Mouse (Mus musculus) embryonic stem cell, embryonic (primary cell): ENCODE data around the gene Dtx3.

Source experiments
- CTCF ChIA-PET, 4 experiments: fragments of 300-600 bp in 2 of 4; fragments of 350-600 bp in 2 of 4; sonication (Branson Sonifier 250); formaldehyde crosslinking; loops; one replicate each; lab custom pipeline; 2022; ENCODE audit warnings: inconsistent platforms in 2 of 4; lab: Charles Lee
- POLR2A ChIA-PET, 4 experiments: fragments of 300-600 bp in 2 of 4; fragments of 350-600 bp in 2 of 4; sonication (Branson Sonifier 250); formaldehyde crosslinking; loops; one replicate each; lab custom pipeline; 2022; ENCODE audit warnings: antibody characterized with exemption in 4 of 4, inconsistent platforms in 1 of 4; lab: Charles Lee

Gene Dtx3

DNA sequence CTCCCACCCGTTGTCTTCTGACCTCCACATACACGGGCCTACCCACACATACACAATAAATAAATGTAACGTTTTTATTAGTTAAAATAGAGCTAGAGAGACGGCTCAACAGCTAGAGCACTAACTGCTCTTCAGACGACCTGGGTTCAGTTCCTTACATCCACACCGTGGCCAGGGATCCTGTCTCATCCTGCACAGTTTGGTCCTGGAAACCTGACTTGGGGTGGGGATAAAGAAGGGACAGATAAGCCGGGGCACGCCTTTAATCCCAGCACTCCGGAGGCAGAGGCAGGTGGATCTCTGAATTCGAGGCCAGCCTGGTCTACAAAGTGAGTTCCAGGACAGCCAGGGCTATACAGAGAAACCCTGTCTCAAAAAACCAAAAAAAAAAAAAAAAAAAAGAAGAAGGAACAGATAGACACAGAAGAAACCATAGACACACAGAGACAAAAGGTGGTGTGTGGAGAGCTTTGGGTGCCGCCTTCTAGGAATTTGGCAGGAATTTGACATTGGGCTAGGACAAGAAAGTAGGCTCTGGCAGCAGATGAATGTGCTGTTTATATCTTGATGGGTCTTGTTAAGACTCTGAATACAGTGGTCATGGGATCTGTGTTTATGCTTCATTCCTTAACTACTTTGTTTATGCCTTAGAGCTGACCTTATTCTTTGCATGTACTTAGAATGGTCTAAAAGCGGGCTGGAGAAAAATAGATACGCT is 18.3 kb upstream of the Dtx3 start:
- CTCF ChIA-PET, result interaction anchor here in 2 of 4 experiments (0.6 to 0.7 kb wide), 3 partner anchors 10 to 34 kb away, joined by 3 to 5 read pairs (median 3); no protein-coding TSS in a partner anchor
- POLR2A ChIA-PET, result interaction anchor here (0.6 to 3.2 kb wide), 37 partner anchors 9 to 847 kb away, joined by 3 to 18 read pairs (median 5); partner anchors contain the start of genes Dctn2 (in 2 of the 4) and Mars (in 1 of the 4)

- POLR2A ChIA-PET, result interaction anchor here in 3 of 4 experiments (1.2 to 3.2 kb wide), 13 partner anchors 10 to 98 kb away, joined by 3 to 18 read pairs (median 9); partner anchors contain the start of gene Mars (in 1 of the 3)
- CTCF ChIA-PET, result interaction anchor here in 1 of 4 experiments (0.7 kb wide), 1 partner anchor 18 kb away, joined by 5 read pairs; no protein-coding TSS in a partner anchor
Measured at GRCm38 (mm10) chr10:127213272-127213671, 17.7 kb upstream of the Dtx3 start.

GRCm38 (mm10) chr10:127211414-127211854 is 15.9 kb upstream of the Dtx3 start, which contains the start of gene Pip4k2c:
TSS of gene Pip4k2c (minus strand) at chr10:127211585.
- ChIA-PET CTCF (interaction anchor here (0.5 to 1.6 kb wide), 18 partner anchors 9 to 326 kb away, joined by 3 to 12 read pairs (median 3); partner anchors contain the start of genes Arhgap9 (in 1 of the 4) and Slc26a10 (in 1 of the 4)), POLR2A (interaction anchor here (0.5 to 5.0 kb wide), 86 partner anchors 9 to 1014 kb away, joined by 3 to 71 read pairs (median 4); partner anchors contain the start of genes Mars (in 3 of the 4), Arhgef25 (in 2 of the 4), Gli1 (in 2 of the 4) and Slc26a10 (in 2 of the 4))

DNA sequence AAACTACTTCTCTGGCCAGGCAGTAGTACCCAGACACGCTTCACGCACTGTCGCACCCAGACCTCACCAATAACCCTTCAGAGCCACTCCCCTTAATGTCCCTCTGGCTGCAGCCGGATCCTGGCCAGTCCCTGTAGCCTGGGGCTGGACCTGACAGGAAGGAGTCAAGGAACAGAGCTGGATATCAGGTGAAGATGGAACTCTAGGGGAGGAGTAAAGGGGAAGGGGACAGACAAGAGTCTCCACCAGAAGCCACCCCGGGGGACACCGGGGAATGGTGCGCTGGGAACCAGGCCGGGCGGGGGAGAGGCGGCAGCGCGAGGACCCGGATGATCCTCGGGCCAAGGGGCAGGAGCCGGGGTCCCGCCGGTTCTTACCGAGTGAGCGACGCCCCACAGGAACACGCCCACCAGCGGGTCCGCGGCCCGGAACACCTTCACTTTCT is 15.5 kb upstream of the Dtx3 start:
- CTCF ChIA-PET, result interaction anchor here in 3 of 4 experiments (0.5 to 1.6 kb wide), 14 partner anchors 19 to 153 kb away, joined by 3 to 12 read pairs (median 3); partner anchors contain the start of genes Arhgap9 (in 1 of the 3) and Slc26a10 (in 1 of the 3)
- POLR2A ChIA-PET, result interaction anchor here (0.5 to 5.0 kb wide), 74 partner anchors 9 to 1014 kb away, joined by 3 to 71 read pairs (median 4); partner anchors contain the start of genes Mars (in 3 of the 4), Arhgef25 (in 2 of the 4), Arhgap9 (in 1 of the 4) and B4galnt1 (in 1 of the 4)

DNA sequence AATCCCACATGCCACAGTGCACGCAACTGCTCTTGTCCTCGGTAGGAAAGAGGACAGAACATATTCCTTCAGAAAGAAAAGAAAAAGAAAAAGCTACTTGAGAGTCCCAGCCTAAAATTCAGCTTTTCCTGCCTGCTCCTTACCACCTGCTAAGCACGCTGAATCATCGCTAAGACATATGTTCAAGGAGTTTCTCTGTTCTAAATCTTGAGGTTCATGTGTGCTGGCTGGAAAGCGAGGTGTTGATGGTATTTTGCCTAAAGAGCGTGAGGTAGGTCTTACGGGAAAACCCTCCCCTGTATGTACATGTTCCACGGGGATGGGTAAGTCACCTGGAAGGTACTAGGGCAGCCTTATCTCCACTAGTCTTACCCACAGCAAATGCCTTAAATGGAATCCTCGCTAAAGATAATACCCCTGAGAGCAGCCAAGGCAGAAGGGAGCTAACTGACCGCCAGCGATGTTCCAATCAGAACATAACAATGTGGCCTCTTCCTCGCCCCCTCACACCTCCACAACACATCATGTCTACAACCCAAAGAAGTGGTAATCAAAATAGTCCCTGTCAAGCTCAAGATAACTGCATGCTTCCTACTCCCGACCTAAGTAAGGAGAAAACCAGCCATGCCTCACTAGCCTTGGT is 14.5 kb upstream of the Dtx3 start:
- POLR2A ChIA-PET, result interaction anchor here in 3 of 4 experiments (0.9 to 5.0 kb wide), 35 partner anchors 8 to 433 kb away, joined by 3 to 71 read pairs (median 7); partner anchors contain the start of genes Arhgef25 (in 2 of the 3), Mars (in 2 of the 3), Kif5a (in 1 of the 3) and Os9 (in 1 of the 3)
- CTCF ChIA-PET, result interaction anchor here (0.6 to 1.2 kb wide), 6 partner anchors 18 to 1042 kb away, joined by 3 to 5 read pairs (median 3); no protein-coding TSS in a partner anchor

DNA sequence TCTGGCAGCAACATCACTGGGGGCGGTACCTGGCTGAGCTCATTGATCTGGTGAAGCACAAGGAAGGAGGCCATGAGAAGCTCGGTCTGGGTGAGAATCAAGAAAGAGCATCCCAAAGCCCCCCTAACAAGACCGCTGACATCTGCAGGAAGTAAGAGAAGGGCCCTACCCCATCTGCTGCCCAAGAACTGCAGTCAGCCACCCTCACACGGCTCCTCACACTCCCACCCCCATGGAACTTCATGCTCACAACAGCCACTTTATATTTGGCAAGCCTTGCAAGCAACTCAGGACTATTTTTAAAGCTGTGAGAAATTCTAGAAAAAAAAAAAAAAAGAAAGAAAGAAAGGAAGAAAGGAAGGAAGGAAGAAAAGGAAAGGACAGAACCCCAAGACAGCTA is 13.4 kb upstream of the Dtx3 start:
- ChIA-PET CTCF (interaction anchor here in 3 of 4 experiments (0.6 to 1.5 kb wide), 6 partner anchors 22 to 202 kb away, joined by 3 to 4 read pairs (median 3); no protein-coding TSS in a partner anchor), POLR2A (interaction anchor here in 3 of 4 experiments (0.6 to 5.0 kb wide), 49 partner anchors 8 to 828 kb away, joined by 3 to 71 read pairs (median 5); partner anchors contain the start of genes Arhgef25 (in 2 of the 3), Dctn2 (in 1 of the 3) and Os9 (in 1 of the 3))

DNA sequence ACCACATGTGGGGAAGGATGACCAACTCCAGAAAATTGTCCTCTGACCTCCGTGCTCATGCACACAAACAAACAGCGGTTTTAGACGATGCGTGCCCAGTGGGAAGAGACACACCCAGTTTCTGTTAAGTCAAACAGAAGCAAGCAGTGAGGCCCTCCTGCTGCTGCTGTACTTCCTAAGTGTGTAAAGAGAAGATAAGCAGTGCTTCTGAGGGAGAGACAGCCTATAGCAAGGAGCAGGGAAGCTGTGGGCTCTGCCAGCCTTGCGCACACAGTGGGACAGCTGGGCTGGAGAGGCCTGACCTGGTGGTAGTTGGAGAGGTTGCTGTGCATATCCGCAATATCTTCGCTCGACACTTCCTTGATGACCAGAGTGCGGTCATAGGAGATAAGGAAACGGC is 9.8 kb upstream of the Dtx3 start:
- CTCF ChIA-PET, result interaction anchor here in 3 of 4 experiments (0.6 to 1.2 kb wide), 3 partner anchors 18 to 1476 kb away, joined by 4 to 8 read pairs (median 8); partner anchors contain the start of gene Slc26a10 (in 1 of the 3)
- POLR2A ChIA-PET, result interaction anchor here in 2 of 4 experiments (0.6 to 1.0 kb wide), 2 partner anchors 11 to 15 kb away, joined by 3 read pairs; no protein-coding TSS in a partner anchor

DNA sequence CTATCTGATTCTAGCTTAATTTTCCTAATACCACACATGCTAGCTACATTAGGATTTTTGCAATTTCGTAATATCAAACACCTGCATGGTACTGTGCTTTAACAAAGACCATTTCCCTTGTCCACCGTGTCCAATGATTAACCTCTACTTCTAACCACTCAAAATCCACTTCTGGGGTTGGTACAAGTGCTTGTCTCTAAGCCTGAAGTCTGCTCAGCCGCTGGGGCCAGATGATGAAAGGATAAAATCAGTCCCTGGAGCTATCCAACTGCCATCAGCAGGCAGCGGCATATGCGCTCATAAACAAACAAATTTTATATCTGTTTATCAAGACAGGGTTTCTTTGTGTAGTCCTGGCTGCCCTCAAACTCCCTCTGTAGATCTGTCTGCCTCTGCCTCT is 9.1 kb upstream of the Dtx3 start:
- POLR2A ChIA-PET, result interaction anchor here in 3 of 4 experiments (0.7 to 2.2 kb wide), 9 partner anchors 10 to 52 kb away, joined by 3 to 14 read pairs (median 5); no protein-coding TSS in a partner anchor

DNA sequence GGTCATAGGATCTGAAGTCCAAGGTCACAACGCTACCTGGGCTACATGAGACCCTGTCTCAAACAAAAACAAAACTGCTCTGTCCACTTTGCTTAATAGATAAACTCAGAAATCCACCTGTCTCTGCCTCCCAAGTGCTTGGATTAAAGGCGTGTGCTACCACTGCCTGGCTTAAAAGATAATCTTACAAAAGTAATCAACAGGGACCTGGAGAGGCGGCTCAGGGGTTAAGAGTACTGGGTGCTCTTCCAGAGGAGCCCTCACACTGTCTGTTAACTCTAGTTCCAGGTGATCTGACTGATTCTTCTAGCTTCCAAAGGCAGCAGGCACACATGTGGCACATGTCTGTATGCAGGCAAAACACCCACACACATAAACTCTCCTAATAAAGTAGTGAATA is 7.6 kb upstream of the Dtx3 start:
- POLR2A ChIA-PET, result interaction anchor here in 3 of 4 experiments (0.6 to 7.9 kb wide), 12 partner anchors 7 to 388 kb away, joined by 3 to 71 read pairs (median 5); partner anchors contain the start of genes Pip4k2c (in 3 of the 3) and Slc26a10 (in 1 of the 3)
- CTCF ChIA-PET, result interaction anchor here in 1 of 4 experiments (1.0 kb wide), 1 partner anchor 82 kb away, joined by 3 read pairs; the partner anchor contains the start of gene Os9

More for the DNA sequence above, 9.1 kb upstream of the Dtx3 start:
- CTCF ChIA-PET, result no interaction called here

GRCm38 (mm10) chr10:127200279-127200678 is 4.8 kb upstream of the Dtx3 start:
- POLR2A ChIA-PET, result interaction anchor here in 2 of 4 experiments (1.0 to 7.9 kb wide), 4 partner anchors 10 to 134 kb away, joined by 3 to 71 read pairs (median 22); partner anchors contain the start of gene Pip4k2c (in 2 of the 2)

GRCm38 (mm10) chr10:127199474-127199873 is 3.9 kb upstream of the Dtx3 start:
- CTCF ChIA-PET, result interaction anchor here in 1 of 4 experiments (1.1 kb wide), 1 partner anchor 22 kb away, joined by 3 read pairs; no protein-coding TSS in a partner anchor
- POLR2A ChIA-PET, result interaction anchor here in 2 of 4 experiments (1.0 to 7.9 kb wide), 7 partner anchors 9 to 135 kb away, joined by 3 to 71 read pairs (median 4); partner anchors contain the start of genes Pip4k2c (in 2 of the 2) and Arhgef25 (in 1 of the 2)

More at GRCm38 (mm10) chr10:127200279-127200678, 4.8 kb upstream of the Dtx3 start:
- CTCF ChIA-PET, result interaction anchor here in 2 of 4 experiments (0.5 to 0.6 kb wide), 2 partner anchors 214 to 1073 kb away, joined by 4 to 6 read pairs; no protein-coding TSS in a partner anchor

DNA sequence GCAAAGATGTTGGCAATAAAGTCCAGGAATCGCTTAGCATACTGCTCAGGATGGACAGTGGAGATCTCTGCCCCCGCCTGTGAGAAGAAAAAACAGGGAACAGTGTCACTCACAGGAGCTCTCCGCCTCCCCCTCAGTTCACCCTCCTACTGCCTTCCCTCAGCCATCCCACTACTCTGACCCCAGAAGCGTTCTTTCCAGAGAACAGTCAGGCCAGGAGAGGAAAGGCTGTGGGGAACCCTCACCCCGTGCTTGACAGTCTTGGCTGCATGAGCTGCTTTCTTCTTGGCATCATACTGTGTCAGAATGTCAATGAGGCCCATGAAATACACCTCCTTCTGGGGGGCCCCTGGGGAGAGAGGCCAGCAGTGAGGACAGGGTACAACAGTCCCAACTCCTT is 3.5 kb upstream of the Dtx3 start:
- ChIA-PET CTCF (interaction anchor here in 1 of 4 experiments (0.7 to 1.1 kb wide), 2 partner anchors 22 to 83 kb away, joined by 3 read pairs; no protein-coding TSS in a partner anchor), POLR2A (interaction anchor here in 2 of 4 experiments (1.0 to 7.9 kb wide), 8 partner anchors 9 to 79 kb away, joined by 3 to 71 read pairs (median 4); partner anchors contain the start of genes Pip4k2c (in 2 of the 2) and Arhgef25 (in 1 of the 2))

GRCm38 (mm10) chr10:127198492-127198891 is 3.0 kb upstream of the Dtx3 start:
- ChIA-PET CTCF (interaction anchor here in 1 of 4 experiments (0.7 to 1.1 kb wide), 2 partner anchors 21 to 84 kb away, joined by 3 read pairs; no protein-coding TSS in a partner anchor), POLR2A (interaction anchor here in 3 of 4 experiments (1.0 to 7.9 kb wide), 13 partner anchors 8 to 97 kb away, joined by 3 to 71 read pairs (median 4); partner anchors contain the start of genes Pip4k2c (in 3 of the 3), Arhgef25 (in 1 of the 3) and Slc26a10 (in 1 of the 3))

DNA sequence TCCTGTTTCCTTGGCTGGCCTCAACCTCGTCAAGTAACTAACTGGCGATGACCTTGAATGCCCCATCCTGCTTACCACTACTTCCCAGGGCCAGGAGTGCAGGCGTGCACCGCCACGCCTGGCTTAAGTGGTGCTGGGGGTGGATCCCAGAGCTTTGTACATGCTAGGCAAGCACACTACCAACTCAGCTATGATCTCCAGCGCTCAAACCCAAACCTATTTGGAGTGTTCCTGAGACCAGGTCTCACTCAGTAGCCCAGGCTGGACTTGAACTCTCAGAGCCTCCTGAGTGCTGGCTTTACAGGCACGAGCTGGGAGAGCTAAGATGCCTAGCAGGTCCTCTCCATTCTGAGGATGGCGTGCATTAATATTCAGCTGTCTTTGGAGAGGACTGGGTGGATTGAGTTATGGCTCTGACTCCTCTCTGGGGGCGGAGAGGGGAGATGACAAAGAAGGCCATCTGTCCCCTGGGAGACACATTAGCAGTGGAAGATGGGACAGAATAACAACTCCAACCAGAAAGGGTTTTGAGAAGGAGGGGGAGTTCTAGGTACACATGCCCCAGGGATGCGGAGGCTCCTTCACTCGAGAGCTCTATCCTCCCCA is 2.1 kb upstream of the Dtx3 start:
- ChIA-PET CTCF (interaction anchor here in 2 of 4 experiments (0.6 to 1.9 kb wide), 3 partner anchors 13 to 469 kb away, joined by 3 to 6 read pairs (median 3); no protein-coding TSS in a partner anchor), POLR2A (interaction anchor here in 3 of 4 experiments (0.6 to 7.9 kb wide), 18 partner anchors 9 to 144 kb away, joined by 3 to 71 read pairs (median 4); partner anchors contain the start of genes Pip4k2c (in 3 of the 3), Gli1 (in 1 of the 3), Mars (in 1 of the 3) and Slc26a10 (in 1 of the 3))

- POLR2A ChIA-PET, result interaction anchor here in 3 of 4 experiments (0.9 to 7.9 kb wide), 15 partner anchors 13 to 145 kb away, joined by 3 to 71 read pairs (median 4); partner anchors contain the start of genes Pip4k2c (in 3 of the 3), Gli1 (in 1 of the 3), Mars (in 1 of the 3) and Slc26a10 (in 1 of the 3)
Measured at GRCm38 (mm10) chr10:127197104-127197503, 1.6 kb upstream of the Dtx3 start.

More at GRCm38 (mm10) chr10:127197104-127197503, 1.6 kb upstream of the Dtx3 start:
- CTCF ChIA-PET, result interaction anchor here in 2 of 4 experiments (0.9 to 1.9 kb wide), 3 partner anchors 12 to 27 kb away, joined by 3 to 6 read pairs (median 6); no protein-coding TSS in a partner anchor
